Mouse (Mus musculus) forebrain, embryonic 10.5 days (tissue): ENCODE measurements around the gene Cgref1. TPM values are rescaled to one million over a fixed set of nuclear protein-coding genes. Genes with fewer than 3 reads are reported as not detected.

Experiments
- DNase-seq: peaks from one replicate; pipeline ENCODE4 v3.0.0-alpha.2; 2017; ENCODE audit warnings: low spot score; ENCODE audit errors: extremely low spot score
- H3K27ac ChIP-seq: fragments of 300-500 bp; sonication (generic); 2 replicates; pipeline ENCODE4 v1.5.1; 2016; ENCODE audit warnings: mild to moderate bottlenecking
- H3K27me3 ChIP-seq: fragments of 300-500 bp; sonication (generic); 2 replicates; pipeline ENCODE4 v1.6.1; 2016; ENCODE audit warnings: mild to moderate bottlenecking; ENCODE audit not compliant: poor library complexity, severe bottlenecking
- H3K36me3 ChIP-seq: fragments of 300-500 bp; sonication (generic); replicated peaks from 2 replicates; pipeline ENCODE4 v1.6.1; 2016; ENCODE audit warnings: mild to moderate bottlenecking, moderate library complexity
- H3K4me1 ChIP-seq: fragments of 300-500 bp; sonication (generic); 2 replicates; pipeline ENCODE4 v1.6.1; 2016
- H3K4me3 ChIP-seq: fragments of 300-500 bp; sonication (generic); 2 replicates; pipeline ENCODE4 v1.5.1; 2016; ENCODE audit warnings: mild to moderate bottlenecking, moderate library complexity
- H3K9me3 ChIP-seq: fragments of 300-500 bp; sonication (generic); 2 replicates; pipeline ENCODE4 v1.6.1; 2016; ENCODE audit warnings: mild to moderate bottlenecking, moderate library complexity
- WGBS: fragments of 180-500 bp; shearing (Covaris S2); methylation state at CpG from one replicate; pipeline ENCODE4 v1.1.7; 2016; 5-methylcytosine and 5-hydroxymethylcytosine counted together
- polyA plus RNA-seq: library from polyadenylated mRNA; unstranded; fragments of >200 nt; fragmentation: Nextera tagmentation; extraction: Ambion mirVana; gene quantifications from 2 replicates; pipeline ENCODE4 v1.2.1, GENCODE M21; 2016

Cgref1 gene
- polyA plus RNA-seq, 1 experiment from 2014 or later = 5.0 TPM

- H3K4me3 ChIP-seq = peak within 1 kb of the TSS; percentile 62
- peaks cover 60% of the 10 kb centered on the region for H3K4me1 ChIP-seq
- DNase-seq = peak; percentile 96
- H3K27ac ChIP-seq = peak within 1 kb of the TSS; percentile 87
- peaks cover 6% of the 10 kb centered on the region for H3K27me3 ChIP-seq
- WGBS = 2% methylated on average over 40 of the region's 40 CpGs
- peaks cover 38% of the 10 kb centered on the region for H3K36me3 ChIP-seq
- no peaks in the 10 kb centered on the region for H3K9me3 ChIP-seq
Measured at GRCm38 (mm10) chr5:30921256-30922033, 23.9 kb downstream of the Cgref1 start, which contains the start of gene Khk. Khk (plus strand) TSS chr5:30921431.

- peaks cover 38% of the 10 kb centered on the region for H3K36me3 ChIP-seq
- WGBS = 70% methylated on average over 19 of the region's 19 CpGs
- peaks cover 6% of the 10 kb centered on the region for H3K27me3 ChIP-seq
- peak overlapping the region; percentile 87 for H3K27ac ChIP-seq
- H3K4me1 ChIP-seq = peaks cover 68% of the 10 kb centered on the region
- peak overlapping the region; percentile 62 for H3K4me3 ChIP-seq
- no peaks in the 10 kb centered on the region for H3K9me3 ChIP-seq
- DNase-seq = no peak
Measured at GRCm38 (mm10) chr5:30920621-30921020, 24.8 kb downstream of the Cgref1 start.

GRCm38 (mm10) chr5:30919831-30920614 lies 25.4 kb downstream of the Cgref1 start:
- peak overlapping the region; percentile 87; the same call in 1 of the 2 replicates for H3K27ac ChIP-seq
- WGBS = 76% methylated on average over 11 of the region's 11 CpGs
- H3K9me3 ChIP-seq = no peaks in the 10 kb centered on the region
- no peak for DNase-seq
- H3K36me3 ChIP-seq = peaks cover 38% of the 10 kb centered on the region
- peaks cover 74% of the 10 kb centered on the region for H3K4me1 ChIP-seq
- peak overlapping the region; percentile 62; the same call in 1 of the 2 replicates for H3K4me3 ChIP-seq
- H3K27me3 ChIP-seq = peaks cover 6% of the 10 kb centered on the region

- Histone ChIP-seq H3K4me1 (peaks cover 88% of the 10 kb centered on the region), H3K27ac (peak overlapping the region; percentile 51), H3K4me3 (0 out of 2 replicates have a peak overlapping the region, but pooled peaks have one; percentile 6), H3K36me3 (peaks cover 38% of the 10 kb centered on the region), H3K9me3 (no peaks in the 10 kb centered on the region), H3K27me3 (peaks cover 6% of the 10 kb centered on the region)
- WGBS = 84% methylated on average over 8 of the region's 8 CpGs
- DNase-seq = no peak
Measured at GRCm38 (mm10) chr5:30918691-30919090, 26.7 kb downstream of the Cgref1 start.

- Histone ChIP-seq H3K27ac (peak overlapping the region; percentile 51), H3K27me3 (peaks cover 6% of the 10 kb centered on the region), H3K9me3 (no peaks in the 10 kb centered on the region), H3K4me3 (0 out of 2 replicates have a peak overlapping the region, but pooled peaks have one; percentile 6), H3K4me1 (peaks cover 93% of the 10 kb centered on the region), H3K36me3 (peaks cover 38% of the 10 kb centered on the region)
- 86% methylated on average over 31 of the region's 31 CpGs for WGBS
- no peak for DNase-seq
Measured at GRCm38 (mm10) chr5:30917891-30918670, 27.3 kb downstream of the Cgref1 start.

DNA sequence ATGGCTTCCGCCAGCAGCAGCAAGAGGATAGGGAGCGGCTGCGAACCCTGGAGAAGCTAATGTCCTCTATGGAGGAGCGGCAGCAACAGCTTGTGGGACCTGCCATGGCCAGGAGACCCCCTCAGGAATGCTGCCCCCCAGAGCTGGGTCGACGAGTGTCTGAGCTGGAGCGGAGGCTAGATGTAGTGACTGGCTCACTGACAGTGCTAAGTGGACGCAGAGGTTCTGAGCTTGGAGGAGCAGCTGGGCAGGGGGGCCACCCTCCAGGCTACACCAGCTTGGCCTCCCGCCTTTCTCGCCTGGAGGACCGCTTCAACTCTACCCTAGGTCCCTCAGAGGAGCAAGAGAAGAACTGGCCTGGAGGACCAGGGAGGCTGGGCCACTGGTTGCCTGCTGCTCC lies 28.0 kb downstream of the Cgref1 start:
- 87% methylated on average over 11 of the region's 11 CpGs for WGBS
- no peak for DNase-seq
- peaks cover 38% of the 10 kb centered on the region for H3K36me3 ChIP-seq
- H3K4me3 ChIP-seq = no peak overlapping the region
- H3K9me3 ChIP-seq = no peaks in the 10 kb centered on the region
- peaks cover 93% of the 10 kb centered on the region for H3K4me1 ChIP-seq
- peak overlapping the region; percentile 87 for H3K27ac ChIP-seq
- H3K27me3 ChIP-seq = no peaks in the 10 kb centered on the region; the same call in 1 of the 2 replicates

GRCm38 (mm10) chr5:30916841-30917240 lies 28.6 kb downstream of the Cgref1 start:
- WGBS = 94% methylated on average over 9 of the region's 9 CpGs
- Histone ChIP-seq H3K27ac (peak overlapping the region; percentile 87), H3K27me3 (no peaks in the 10 kb centered on the region; the same call in 1 of the 2 replicates), H3K9me3 (no peaks in the 10 kb centered on the region), H3K36me3 (peaks cover 38% of the 10 kb centered on the region), H3K4me1 (peaks cover 93% of the 10 kb centered on the region), H3K4me3 (no peak overlapping the region)
- no peak for DNase-seq

DNA sequence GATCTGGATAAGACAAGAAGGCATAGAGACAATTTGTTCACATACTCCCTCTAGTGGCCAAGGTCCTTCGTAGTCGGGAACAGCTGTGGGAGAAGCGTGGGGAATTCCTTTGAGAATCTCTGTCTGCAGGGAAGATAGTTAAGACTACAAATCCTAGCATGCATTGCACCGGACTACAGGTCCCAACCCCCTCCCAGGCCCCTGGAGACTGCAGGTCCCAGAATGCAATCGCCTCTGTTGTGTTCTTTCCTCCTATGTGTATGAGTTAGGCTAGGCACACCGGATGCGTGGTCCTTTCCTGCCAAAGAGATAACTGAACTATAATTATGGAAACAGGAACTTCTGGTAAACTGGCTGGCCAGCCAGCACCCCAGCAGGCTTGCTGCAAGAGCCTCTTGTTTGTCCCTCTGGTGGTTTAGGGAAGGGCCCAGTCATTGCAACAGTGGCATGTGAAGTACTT lies 29.4 kb downstream of the Cgref1 start:
- DNase-seq = peak; percentile 84
- peak overlapping the region; percentile 87 for H3K27ac ChIP-seq
- H3K36me3 ChIP-seq = peaks cover 38% of the 10 kb centered on the region
- no peaks in the 10 kb centered on the region; the same call in 1 of the 2 replicates for H3K27me3 ChIP-seq
- peak overlapping the region; percentile 44 for H3K4me3 ChIP-seq
- peaks cover 87% of the 10 kb centered on the region for H3K4me1 ChIP-seq
- 6% methylated on average over 7 of the region's 7 CpGs for WGBS
- no peaks in the 10 kb centered on the region for H3K9me3 ChIP-seq

GRCm38 (mm10) chr5:30915456-30915855 lies 29.9 kb downstream of the Cgref1 start:
- DNase-seq = no peak
- H3K27me3 ChIP-seq = no peaks in the 10 kb centered on the region; the same call in 1 of the 2 replicates
- 66% methylated on average over 9 of the region's 9 CpGs for WGBS
- peak overlapping the region; percentile 44 for H3K4me3 ChIP-seq
- peak overlapping the region; percentile 87 for H3K27ac ChIP-seq
- no peaks in the 10 kb centered on the region for H3K9me3 ChIP-seq
- H3K4me1 ChIP-seq = peaks cover 84% of the 10 kb centered on the region
- peaks cover 37% of the 10 kb centered on the region for H3K36me3 ChIP-seq

GRCm38 (mm10) chr5:30914849-30915248 lies 30.5 kb downstream of the Cgref1 start:
- DNase-seq = no peak
- Histone ChIP-seq H3K4me1 (peaks cover 78% of the 10 kb centered on the region), H3K27me3 (no peaks in the 10 kb centered on the region; the same call in 1 of the 2 replicates), H3K36me3 (peaks cover 31% of the 10 kb centered on the region), H3K9me3 (no peaks in the 10 kb centered on the region), H3K27ac (peak overlapping the region; percentile 87), H3K4me3 (peak overlapping the region; percentile 44)
- WGBS = 76% methylated on average over 6 of the region's 6 CpGs

DNA sequence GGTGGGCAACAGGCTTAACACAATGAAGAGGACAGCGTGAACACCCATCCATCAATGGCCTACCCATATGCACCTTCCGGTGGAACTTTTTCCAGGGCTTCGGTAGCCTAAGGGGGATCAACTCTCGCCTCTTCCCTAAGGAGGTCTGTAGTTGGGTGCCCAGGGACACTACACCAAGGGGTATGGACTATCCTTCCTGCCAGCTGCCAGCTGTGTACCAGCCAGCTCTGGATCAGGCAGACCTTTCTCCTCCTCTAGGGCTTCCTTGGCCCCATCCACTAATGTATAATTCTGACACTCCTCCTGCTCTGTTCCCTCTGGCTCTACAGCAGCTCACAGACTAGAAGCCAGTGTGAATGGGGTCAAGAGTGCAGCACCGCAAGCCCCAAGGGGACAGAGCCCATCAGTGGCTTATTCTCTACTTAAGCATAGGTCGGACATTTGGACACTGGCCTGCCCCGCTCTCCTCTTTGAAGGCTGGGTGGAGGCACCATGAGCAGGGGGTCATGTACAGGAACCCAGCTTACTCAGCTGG lies 31.2 kb downstream of the Cgref1 start:
- Histone ChIP-seq H3K27ac (peak overlapping the region; percentile 87), H3K4me3 (peak overlapping the region; percentile 44), H3K36me3 (peaks cover 24% of the 10 kb centered on the region), H3K4me1 (peaks cover 77% of the 10 kb centered on the region), H3K9me3 (no peaks in the 10 kb centered on the region), H3K27me3 (peaks cover 6% of the 10 kb centered on the region)
- no peak for DNase-seq
- 68% methylated on average over 7 of the region's 7 CpGs for WGBS
